Mouse (Mus musculus): ENCODE data around the gene Trh.

DNA sequence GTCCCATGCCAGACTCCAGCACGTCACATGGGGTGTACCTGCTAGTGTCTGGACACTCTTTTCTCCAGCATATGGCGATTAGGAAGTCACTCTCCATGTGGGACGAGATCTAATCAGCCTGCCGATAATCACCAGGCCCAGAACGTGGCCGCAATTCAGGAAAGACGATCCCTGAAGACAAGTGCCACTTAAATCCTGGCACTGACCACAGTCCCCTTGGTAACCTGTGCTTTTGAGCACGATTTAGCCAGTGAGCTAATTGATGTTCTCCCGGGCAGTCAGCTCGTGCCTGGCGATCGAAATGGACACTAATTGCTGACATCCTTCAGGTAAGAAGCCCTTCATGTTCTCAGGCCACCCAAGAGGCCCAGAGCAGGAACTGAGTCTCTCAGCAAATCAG lies 9.4 kb downstream of the Trh start:
- TF ChIP-seq POLR2A (IDR thresholded peaks at IDR 0.05; ENCODE audit: control insufficient read depth in 1 of 2, insufficient read depth in 1 of 2, low read depth in 1 of 2, low read length in 2 of 2, poor library complexity in 1 of 2) = no peak
- TF ChIP-seq MYC (IDR thresholded peaks at IDR 0.05; ENCODE audit: low read depth, low read length) = no peak
- no peak for TF ChIP-seq TAL1 (IDR thresholded peaks at IDR 0.05; ENCODE audit: low read length)
- TF ChIP-seq GATA1 (IDR thresholded peaks at IDR 0.05; ENCODE audit: low read depth, low read length) = no peak
- TF ChIP-seq HCFC1 (IDR thresholded peaks at IDR 0.05; ENCODE audit: low read depth, low read length) = no peak
- no peak for TF ChIP-seq EP300 (IDR thresholded peaks at IDR 0.05; ENCODE audit: low read depth in 1 of 2, low read length in 2 of 2)
- TF ChIP-seq ETS1 (IDR thresholded peaks at IDR 0.05; ENCODE audit: low read depth, low read length) = no peak
- no peak for TF ChIP-seq RAD21 (IDR thresholded peaks at IDR 0.05; ENCODE audit: low read depth, low read length)
- no peak for TF ChIP-seq CTCF (IDR thresholded peaks at IDR 0.05 in 2 of 3, conservative IDR thresholded peaks at IDR 0.05 in 1 of 3; ENCODE audit: control insufficient read depth in 1 of 3, insufficient read depth in 1 of 3, low read depth in 2 of 3, low read length in 3 of 3, poor library complexity in 1 of 3, severe bottlenecking in 1 of 3)
- no peak for TF ChIP-seq CHD1 (IDR thresholded peaks at IDR 0.05; ENCODE audit: low read depth, low read length)
- no peak for TF ChIP-seq TBP (IDR thresholded peaks at IDR 0.05; ENCODE audit: low read depth, low read length)
- TF ChIP-seq USF1 (IDR thresholded peaks at IDR 0.05; ENCODE audit: low read depth, low read length) = no peak
- TF ChIP-seq ZKSCAN1 (IDR thresholded peaks at IDR 0.05; ENCODE audit: low read depth, low read length) = no peak
- no peak for TF ChIP-seq ZC3H11A (IDR thresholded peaks at IDR 0.05; ENCODE audit: low read depth, low read length)
